Mouse (Mus musculus) kidney, postnatal 0 days (tissue): ENCODE measurements around the gene Spaar. TPM values are rescaled to one million over a fixed set of nuclear protein-coding genes. Genes with fewer than 3 reads are reported as not detected.

Source experiments
- ATAC-seq: fragments of 200-750 bp; cut with Nextera tagmentation; replicated peaks from 2 replicates; pipeline ENCODE4 v1.8.0; 2017; ENCODE audit warnings: low read depth, moderate number of reproducible peaks, moderate TSS enrichment, moderate library complexity; ENCODE audit not compliant: low FRiP score
- DNase-seq: peaks from one replicate; pipeline ENCODE4 v3.0.0-alpha.2; 2016; ENCODE audit warnings: low spot score
- H3K27ac ChIP-seq: fragments of 300-500 bp; sonication (generic); 2 replicates; pipeline ENCODE4 v1.5.1; 2014; ENCODE audit warnings: mild to moderate bottlenecking
- H3K27me3 ChIP-seq: fragments of 300-500 bp; sonication (generic); 2 replicates; pipeline ENCODE4 v1.6.1; 2014; ENCODE audit warnings: low read length, mixed read lengths; ENCODE audit not compliant: insufficient read depth
- H3K36me3 ChIP-seq: fragments of 300-500 bp; sonication (generic); 2 replicates; pipeline ENCODE4 v1.6.1; 2014; ENCODE audit warnings: low read length, mixed read lengths; ENCODE audit not compliant: insufficient read depth
- H3K4me1 ChIP-seq: fragments of 300-500 bp; sonication (generic); replicated peaks from 2 replicates; pipeline ENCODE4 v1.6.1; 2014; ENCODE audit warnings: antibody characterized with exemption, low read length, mixed read lengths; ENCODE audit not compliant: insufficient read depth
- H3K4me2 ChIP-seq: fragments of 300-500 bp; sonication (generic); 2 replicates; pipeline ENCODE4 v1.6.1; 2014; ENCODE audit warnings: mild to moderate bottlenecking, low read length, moderate library complexity, mixed read lengths
- H3K4me3 ChIP-seq: fragments of 300-500 bp; sonication (generic); replicated peaks from 2 replicates; pipeline ENCODE4 v1.5.1; 2014; ENCODE audit warnings: low read depth, low read length
- H3K9ac ChIP-seq: fragments of 300-500 bp; sonication (generic); 2 replicates; pipeline ENCODE4 v1.6.1; 2014; ENCODE audit warnings: low read depth, low read length
- H3K9me3 ChIP-seq: fragments of 300-500 bp; sonication (generic); replicated peaks from 2 replicates; pipeline ENCODE4 v1.6.1; 2016; ENCODE audit warnings: low read length, inconsistent platforms, mixed read lengths
- CTCF ChIP-seq: IDR thresholded peaks from 2 replicates; pipeline ENCODE4 v1.5.1; 2016; ENCODE audit warnings: antibody characterized with exemption, low read depth, mild to moderate bottlenecking, moderate library complexity
- WGBS: fragments of 180-500 bp; shearing (Covaris S2); extraction: QIAGEN DNeasy Blood & Tissue Kit; methylation state at CpG from one replicate; pipeline ENCODE4 v1.1.7; 2014; 5-methylcytosine and 5-hydroxymethylcytosine counted together
- polyA plus RNA-seq: library from polyadenylated mRNA; unstranded; fragments of >200 nt; fragmentation: Nextera tagmentation; extraction: Ambion mirVana; gene quantifications from 2 replicates; pipeline ENCODE4 v1.2.1, GENCODE M21; 2015

The Spaar gene
- polyA plus RNA-seq, 1 experiment from 2014 or later: 0.43 TPM

- H3K27me3 ChIP-seq: no peaks in the 10 kb centered on the region
- ATAC-seq (peak; percentile 25; the same call in 1 of the 2 replicates), DNase-seq (peak; percentile 69)
- TF ChIP-seq CTCF: no peak
- H3K9ac ChIP-seq: no peak overlapping the region
- no peaks in the 10 kb centered on the region for H3K36me3 ChIP-seq
- WGBS: 11% methylated on average over 7 of the region's 7 CpGs
- no peak overlapping the region for H3K27ac ChIP-seq
- H3K4me3 ChIP-seq: no peak overlapping the region
- no peaks in the 10 kb centered on the region for H3K4me1 ChIP-seq
- H3K4me2 ChIP-seq: no peak overlapping the region
- H3K9me3 ChIP-seq: no peaks in the 10 kb centered on the region
Observed at GRCm38 (mm10) chr4:43713652-43714219, 16.1 kb upstream of the Spaar start.

GRCm38 (mm10) chr4:43720491-43721228 lies 9.2 kb upstream of the Spaar start:
- ATAC-seq (no peak), DNase-seq (no peak)
- 61% methylated on average over 15 of the region's 16 CpGs for WGBS
- H3K27me3 ChIP-seq: no peaks in the 10 kb centered on the region
- H3K4me1 ChIP-seq: no peaks in the 10 kb centered on the region
- no peak overlapping the region for H3K4me2 ChIP-seq
- H3K9me3 ChIP-seq: no peaks in the 10 kb centered on the region
- H3K36me3 ChIP-seq: no peaks in the 10 kb centered on the region
- no peak for TF ChIP-seq CTCF
- no peak overlapping the region for H3K27ac ChIP-seq
- no peak overlapping the region for H3K4me3 ChIP-seq
- H3K9ac ChIP-seq: no peak overlapping the region

DNA sequence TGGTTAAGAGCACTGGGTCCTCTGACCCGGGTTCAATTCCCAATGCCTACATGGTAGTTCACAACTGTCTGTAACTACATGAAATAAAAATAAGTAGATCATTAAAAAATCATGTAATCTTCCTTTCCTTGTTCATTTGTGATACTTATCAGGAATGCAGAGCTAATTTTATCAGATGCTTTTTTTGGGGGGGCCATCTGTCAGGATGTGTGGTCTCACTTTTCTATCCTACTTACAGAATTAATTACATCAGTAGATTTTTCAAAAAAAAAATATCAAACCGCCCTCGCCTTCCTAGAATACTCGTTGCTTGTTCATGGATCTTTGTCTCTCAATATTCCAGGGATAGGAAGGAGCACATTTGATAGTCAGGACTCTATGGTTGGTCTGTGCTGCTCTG lies 7.6 kb upstream of the Spaar start:
- H3K4me1 ChIP-seq: 0 out of 2 replicates have a peak, but pooled peaks cover 3% of the 10 kb centered on the region
- H3K36me3 ChIP-seq: no peaks in the 10 kb centered on the region
- H3K9ac ChIP-seq: no peak overlapping the region
- WGBS: 86% methylated on average over 4 of the region's 4 CpGs
- DNase-seq (no peak), ATAC-seq (no peak)
- no peaks in the 10 kb centered on the region for H3K9me3 ChIP-seq
- H3K27me3 ChIP-seq: no peaks in the 10 kb centered on the region
- no peak overlapping the region for H3K4me2 ChIP-seq
- no peak overlapping the region for H3K27ac ChIP-seq
- no peak overlapping the region for H3K4me3 ChIP-seq
- no peak for TF ChIP-seq CTCF

- peak; percentile 72 for DNase-seq
Observed at GRCm38 (mm10) chr4:43724764-43725163, 5.1 kb upstream of the Spaar start.

DNA sequence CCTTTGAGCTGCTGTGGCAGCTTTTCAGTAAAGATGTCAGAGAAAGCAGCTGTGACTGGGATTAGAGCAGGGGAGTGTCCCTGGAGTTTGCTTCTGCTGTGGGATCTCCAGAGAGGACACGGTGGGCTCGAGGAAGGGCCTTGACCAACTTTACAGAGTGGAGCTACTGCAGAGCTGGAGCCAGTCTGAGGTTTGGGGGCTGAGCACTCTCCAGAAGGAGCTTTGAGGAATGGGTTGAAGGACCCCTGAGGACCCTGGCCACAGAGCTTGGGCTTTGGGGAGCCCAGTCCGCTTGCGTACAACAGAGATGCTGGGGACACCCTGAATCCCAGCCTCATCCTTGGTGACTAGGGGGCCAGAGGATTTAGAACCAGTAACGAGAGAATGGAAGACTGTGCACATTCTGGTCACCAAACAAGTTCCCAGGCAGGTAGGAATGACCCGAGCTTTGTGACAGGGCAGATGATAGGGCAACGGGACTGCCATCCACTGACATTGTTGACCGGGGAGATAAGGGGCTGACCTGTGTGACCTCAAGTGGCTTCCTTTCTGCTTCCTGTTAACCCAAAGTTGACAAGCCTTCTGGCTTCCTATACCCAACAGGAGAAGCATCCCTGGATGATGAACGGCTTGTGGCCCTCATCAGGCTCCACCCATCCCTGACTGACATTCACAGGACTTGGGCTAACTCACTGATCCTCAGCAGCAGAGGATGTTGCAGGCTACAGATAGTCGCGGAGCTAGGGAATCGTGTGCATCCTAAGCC lies 3.4 kb upstream of the Spaar start:
- ATAC-seq: peak; percentile 18; the same call in 1 of the 2 replicates
- WGBS: 66% methylated on average over 12 of the region's 12 CpGs

More at GRCm38 (mm10) chr4:43724764-43725163, 5.1 kb upstream of the Spaar start:
- peaks cover 25% of the 10 kb centered on the region for H3K4me1 ChIP-seq
- peak; percentile 84 for TF ChIP-seq CTCF
- no peaks in the 10 kb centered on the region for H3K9me3 ChIP-seq
- H3K36me3 ChIP-seq: no peaks in the 10 kb centered on the region
- H3K4me3 ChIP-seq: no peak overlapping the region
- no peaks in the 10 kb centered on the region for H3K27me3 ChIP-seq
- no peak overlapping the region for H3K27ac ChIP-seq
- H3K9ac ChIP-seq: no peak overlapping the region
- no peak for ATAC-seq
- 53% methylated on average over 1 of the region's 1 CpGs for WGBS
- no peak overlapping the region for H3K4me2 ChIP-seq

GRCm38 (mm10) chr4:43726995-43727394 lies 2.8 kb upstream of the Spaar start, which contains the start of gene Hrct1:
Gene Hrct1, plus strand, starts transcription at chr4:43727188.
- TF ChIP-seq CTCF: no peak
- H3K9me3 ChIP-seq: no peaks in the 10 kb centered on the region
- 19% methylated on average over 3 of the region's 3 CpGs for WGBS
- H3K27ac ChIP-seq: peak within 1 kb of the TSS; percentile 95
- H3K36me3 ChIP-seq: no peaks in the 10 kb centered on the region
- H3K4me1 ChIP-seq: peaks cover 32% of the 10 kb centered on the region
- no peak within 1 kb of the TSS for H3K4me3 ChIP-seq
- no peaks in the 10 kb centered on the region for H3K27me3 ChIP-seq
- no peak within 1 kb of the TSS for H3K9ac ChIP-seq
- no peak within 1 kb of the TSS for H3K4me2 ChIP-seq
- ATAC-seq: peak; percentile 63
- peak; percentile 93 for DNase-seq

More for the DNA sequence above, 3.4 kb upstream of the Spaar start:
- DNase-seq: peak; percentile 29
- Histone ChIP-seq H3K4me2 (no peak overlapping the region), H3K9me3 (no peaks in the 10 kb centered on the region), H3K4me1 (peaks cover 32% of the 10 kb centered on the region), H3K36me3 (no peaks in the 10 kb centered on the region), H3K9ac (no peak overlapping the region), H3K27ac (peak overlapping the region; percentile 95; the same call in 1 of the 2 replicates), H3K27me3 (no peaks in the 10 kb centered on the region), H3K4me3 (no peak overlapping the region)
- TF ChIP-seq CTCF: no peak
